Mouse (Mus musculus): Measurements from ENCODE around the gene Fam53b.

Fam53b gene

DNA sequence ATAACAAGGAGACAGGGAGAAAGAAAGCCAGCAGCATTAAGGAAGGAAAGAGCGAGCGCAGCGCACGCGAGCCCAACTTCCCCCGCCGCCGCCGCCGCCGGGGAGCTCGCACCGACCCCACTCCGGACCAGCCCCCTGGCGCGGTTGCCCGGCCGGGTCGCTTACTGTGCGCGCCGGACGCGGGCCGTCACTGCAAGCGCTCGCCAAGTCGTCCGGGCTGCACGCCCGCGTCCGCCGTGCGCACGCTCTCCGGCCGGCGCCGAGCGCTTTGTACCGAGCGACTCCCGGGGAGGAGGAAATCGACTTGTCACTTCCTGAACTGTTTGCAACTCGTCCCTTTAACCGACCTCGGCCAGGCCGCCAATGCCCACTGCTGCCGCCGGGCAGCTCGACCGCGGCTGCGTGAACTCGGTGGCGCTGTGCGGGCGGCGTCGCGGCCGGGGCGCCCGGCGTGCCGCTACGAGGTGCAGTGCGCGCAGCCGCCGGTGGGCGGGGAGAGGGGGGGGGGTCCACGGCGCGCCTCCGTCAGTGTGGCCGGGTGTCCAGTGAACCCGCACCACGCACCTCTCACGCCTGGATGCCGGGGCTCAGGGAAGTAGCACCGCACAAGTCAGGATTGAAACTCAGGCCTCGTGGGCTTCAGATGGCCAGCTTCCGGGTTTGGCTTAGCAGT lies at the start of gene Fam53b:
Fam53b (minus strand) TSS at position 471 of the 673 bp plus-strand sequence.
- DNase-seq (ENCODE audit: inconsistent age in 2 of 2, low spot score in 1 of 2), result peak; percentile 86 to 94

DNA sequence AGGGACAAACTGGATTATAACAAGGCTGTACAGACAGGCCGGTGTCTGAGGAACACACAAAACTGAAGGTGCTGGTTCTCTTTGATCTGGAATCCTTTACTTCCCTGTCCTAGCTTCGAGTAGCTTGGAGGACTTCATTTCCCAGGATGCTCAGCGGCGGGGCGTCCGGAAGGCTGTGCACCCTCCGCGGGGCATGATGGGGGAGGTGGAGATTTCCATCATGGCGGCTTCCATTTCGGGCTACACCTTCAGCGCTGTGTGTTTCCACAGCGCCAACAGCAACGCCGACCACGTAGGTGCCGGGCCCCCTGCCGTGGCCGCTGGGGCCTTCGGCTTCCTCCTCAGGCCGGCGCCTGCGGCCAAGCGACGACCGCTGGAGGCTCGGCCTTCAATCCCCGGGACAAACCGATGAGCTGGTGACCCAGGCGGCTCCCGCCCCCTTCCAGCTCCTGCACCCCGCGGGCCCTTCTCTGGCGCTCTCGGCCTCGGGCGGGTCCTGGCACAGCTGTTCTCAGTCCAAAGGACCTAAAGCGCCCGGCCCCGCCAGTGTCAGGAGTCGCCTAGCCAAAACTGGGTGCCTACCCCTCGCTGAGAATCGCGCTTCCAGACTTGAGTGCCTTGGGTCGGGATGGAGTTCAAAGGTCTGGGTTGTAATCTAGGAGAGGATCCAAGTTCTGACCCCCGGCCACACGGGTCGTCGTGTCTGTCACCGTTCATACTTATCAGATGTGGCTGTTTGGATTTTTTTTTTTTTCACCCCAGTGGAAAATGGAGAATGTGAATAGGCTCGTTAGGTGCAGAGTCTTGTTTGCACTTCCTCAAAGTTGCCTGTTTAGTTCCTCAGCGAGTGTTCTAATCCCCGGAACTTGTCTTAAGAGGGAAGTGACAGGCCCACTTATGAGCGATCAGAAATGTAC lies 45.6 kb upstream of the Fam53b start, which contains the start of gene Abraxas2:
Abraxas2 (plus strand) TSS at position 184 of the 917 bp plus-strand sequence.
- peak; percentile 91 to 97 for DNase-seq (ENCODE audit: inconsistent age in 2 of 2, low spot score in 1 of 2)

- peak in 1 of 2 experiments; percentile 45 for DNase-seq (ENCODE audit: inconsistent age in 2 of 2, low spot score in 1 of 2)
These were observed 44.4 kb upstream of the Fam53b start for GRCm38 (mm10) chr7:132858043-132858608.

DNA sequence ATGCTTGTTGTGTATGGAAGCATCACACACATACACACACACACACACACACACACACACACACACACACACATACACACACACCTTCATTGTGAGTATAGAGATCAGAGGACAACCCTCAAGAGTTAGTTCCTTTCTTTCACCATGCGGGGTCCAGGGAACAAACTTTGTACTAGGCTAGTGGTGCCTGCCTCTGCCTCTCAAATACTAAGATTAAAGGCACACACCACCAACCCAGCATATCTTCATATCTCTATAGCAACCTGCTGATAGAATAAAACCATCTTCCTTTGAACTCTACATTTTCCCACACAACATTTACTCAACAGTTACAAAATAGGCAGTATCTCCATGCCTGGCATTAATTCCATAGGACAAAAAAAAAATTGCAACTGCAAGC lies 42.4 kb upstream of the Fam53b start:
- no peak for DNase-seq (ENCODE audit: inconsistent age in 2 of 2, low spot score in 1 of 2)

- DNase-seq (ENCODE audit: inconsistent age in 2 of 2, low spot score in 1 of 2), result no peak
These were observed 40.3 kb upstream of the Fam53b start for GRCm38 (mm10) chr7:132853946-132854345.

- DNase-seq (ENCODE audit: inconsistent age in 2 of 2, low spot score in 1 of 2), result no peak
These were observed 39.7 kb upstream of the Fam53b start for GRCm38 (mm10) chr7:132853361-132853760.

DNA sequence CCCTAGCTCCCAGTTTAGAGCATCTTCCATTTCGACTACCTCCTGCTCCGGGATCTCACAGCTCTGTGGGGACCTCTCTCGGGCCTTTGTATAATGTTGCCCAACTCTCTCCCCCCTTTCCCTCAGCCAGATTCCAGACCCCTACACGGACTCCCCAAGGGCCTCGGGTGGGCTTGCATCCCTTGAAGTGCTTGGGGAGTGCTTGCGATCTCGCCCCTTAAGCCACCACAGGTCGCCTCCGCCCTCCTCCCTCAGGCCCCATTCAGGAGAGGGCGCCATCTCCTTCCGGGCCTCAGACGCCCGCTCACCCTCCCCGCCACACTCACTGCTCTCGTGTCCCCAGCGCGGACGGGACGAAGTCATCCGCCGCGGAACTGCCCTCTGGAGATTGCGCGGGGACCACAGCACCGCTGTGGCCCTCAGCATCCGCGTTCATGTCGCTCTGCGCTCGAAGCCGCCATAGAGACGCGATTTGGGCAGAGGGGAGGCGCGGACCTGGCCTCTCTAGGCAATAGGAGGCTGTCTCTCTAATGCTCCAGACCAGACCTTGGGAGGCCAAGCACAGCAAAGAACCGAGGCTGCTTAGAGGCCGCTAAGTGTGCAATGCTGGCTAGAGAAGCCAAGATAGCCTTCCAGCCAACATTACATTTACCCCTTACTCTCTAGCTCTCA lies 38.6 kb upstream of the Fam53b start, which contains the start of gene Eef1akmt2:
Eef1akmt2 (minus strand) TSS at position 501 of the 672 bp plus-strand sequence.
- DNase-seq (ENCODE audit: inconsistent age in 2 of 2, low spot score in 1 of 2), result peak; percentile 88 to 97

- no peak for DNase-seq (ENCODE audit: inconsistent age in 2 of 2, low spot score in 1 of 2)
These were observed 29.5 kb upstream of the Fam53b start for GRCm38 (mm10) chr7:132843152-132843551.

GRCm38 (mm10) chr7:132842455-132842854 lies 28.8 kb upstream of the Fam53b start:
- no peak for DNase-seq (ENCODE audit: inconsistent age in 2 of 2, low spot score in 1 of 2)

GRCm38 (mm10) chr7:132841287-132841686 lies 27.6 kb upstream of the Fam53b start:
- peak; percentile 14 to 38 for DNase-seq (ENCODE audit: inconsistent age in 2 of 2, low spot score in 1 of 2)

DNA sequence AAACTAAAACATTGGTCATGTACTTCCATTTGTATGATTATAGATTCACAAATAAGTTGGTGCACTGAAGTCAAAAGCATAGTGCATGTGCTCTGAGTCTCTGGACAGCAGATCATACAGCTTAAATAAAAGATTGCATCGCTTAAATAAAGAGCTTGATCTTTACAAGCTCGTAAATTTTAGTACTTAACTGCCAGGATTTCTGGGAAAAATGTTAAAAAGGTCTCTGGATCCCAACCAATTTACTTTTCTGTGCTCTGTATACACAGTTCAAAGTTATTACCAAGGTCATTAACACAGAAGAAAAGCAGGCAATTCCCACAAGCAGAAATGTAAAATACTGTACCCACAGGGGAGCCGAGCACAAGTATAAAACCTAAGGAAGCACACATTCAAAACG lies 17.3 kb upstream of the Fam53b start:
- DNase-seq (ENCODE audit: inconsistent age in 2 of 2, low spot score in 1 of 2), result peak in 1 of 2 experiments; percentile 62

GRCm38 (mm10) chr7:132824346-132825022 lies 10.8 kb upstream of the Fam53b start:
- DNase-seq (ENCODE audit: inconsistent age in 2 of 2, low spot score in 1 of 2), result no peak

DNA sequence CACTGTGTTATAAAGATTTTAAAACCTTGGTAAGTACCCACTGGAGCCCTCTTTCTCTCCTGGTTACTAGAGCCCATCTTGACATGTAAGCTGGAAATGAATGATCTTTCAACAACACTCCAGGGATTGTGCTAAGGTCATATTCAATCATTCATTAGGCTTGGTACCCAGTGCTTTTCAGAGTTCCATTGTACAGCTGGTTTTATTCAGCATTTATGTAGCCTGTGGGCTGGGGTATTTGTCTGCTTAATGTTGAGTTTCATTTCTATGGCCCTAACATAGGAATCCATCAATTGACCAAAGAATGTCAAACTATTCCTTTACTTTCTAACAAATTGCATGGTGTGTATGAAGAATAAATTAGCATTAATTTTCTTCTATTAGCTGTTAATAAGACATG lies 10.1 kb upstream of the Fam53b start:
- DNase-seq (ENCODE audit: inconsistent age in 2 of 2, low spot score in 1 of 2), result no peak

DNA sequence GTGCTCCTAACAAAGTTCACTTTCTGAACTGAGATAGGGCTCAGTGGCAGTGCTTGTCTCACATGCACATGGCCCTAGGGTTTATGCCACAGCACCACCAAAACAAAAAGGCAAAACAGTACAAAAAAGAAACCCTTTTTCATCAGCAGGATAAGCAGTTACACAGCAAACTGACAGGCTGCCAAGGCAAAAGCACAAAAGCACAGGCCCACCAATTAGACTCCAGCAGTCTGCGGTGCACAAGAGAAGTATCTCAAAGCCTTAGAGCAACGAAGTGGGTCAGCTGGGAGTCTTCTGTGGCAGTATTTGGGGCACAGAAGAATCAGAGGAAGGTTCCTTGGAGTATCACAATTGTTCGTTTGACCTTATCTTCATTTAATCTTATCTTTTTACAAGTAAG lies 7.0 kb upstream of the Fam53b start:
- DNase-seq (ENCODE audit: inconsistent age in 2 of 2, low spot score in 1 of 2), result no peak

- DNase-seq (ENCODE audit: inconsistent age in 2 of 2, low spot score in 1 of 2), result no peak
These were observed 3.4 kb upstream of the Fam53b start for GRCm38 (mm10) chr7:132817056-132817455.

GRCm38 (mm10) chr7:132816528-132816927 lies 2.8 kb upstream of the Fam53b start:
- no peak for DNase-seq (ENCODE audit: inconsistent age in 2 of 2, low spot score in 1 of 2)

DNA sequence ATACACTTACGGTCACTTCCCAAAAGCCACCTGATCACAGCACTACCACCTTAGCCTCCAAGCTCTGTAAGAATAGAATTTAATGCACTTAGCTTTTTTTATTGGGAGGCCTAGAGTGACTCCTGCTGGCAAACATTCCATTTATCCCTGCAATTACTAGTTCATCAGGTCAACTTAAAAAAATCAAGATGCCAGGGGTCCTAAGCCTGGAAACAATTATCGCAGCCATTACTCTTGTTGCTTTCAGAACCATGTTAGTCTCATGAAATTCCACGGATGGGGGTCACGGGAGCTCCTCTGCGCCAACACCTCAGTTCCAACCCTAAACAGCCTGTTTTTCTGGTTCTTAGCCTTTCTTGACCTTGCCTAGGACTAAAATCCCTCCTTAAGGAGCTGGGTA lies 1.4 kb upstream of the Fam53b start:
- peak in 1 of 2 experiments; percentile 48 for DNase-seq (ENCODE audit: inconsistent age in 2 of 2, low spot score in 1 of 2)

- no peak for DNase-seq (ENCODE audit: inconsistent age in 2 of 2, low spot score in 1 of 2)
These were observed 384 bp upstream of the Fam53b start for GRCm38 (mm10) chr7:132814089-132814450.

GRCm38 (mm10) chr7:132812619-132813415 lies 869 bp downstream of the Fam53b start:
- DNase-seq (ENCODE audit: inconsistent age in 2 of 2, low spot score in 1 of 2), result peak; percentile 71 to 89
